Mouse (Mus musculus) 3T3-L1 (cell line): ENCODE results near the gene BC100530.
"Not testable (repeated sequence)": the region's sequence is repeated elsewhere in the genome, so short reads cannot be mapped to it uniquely, and the experiment has no call there.

Experiments
- DNase-seq: peaks from one replicate; pipeline ENCODE4 v3.0.0-alpha.2; 2015; ENCODE audit warnings: low read depth, low spot score

Gene BC100530

GRCm38 (mm10) chr16:36367648-36368047 lies at the start of gene BC100530:
TSS of gene BC100530 (minus strand) at chr16:36367748.
- not testable (repeated sequence) for DNase-seq

GRCm38 (mm10) chr16:36408357-36408756 lies 40.8 kb upstream of the BC100530 start, which contains the start of gene Stfa2:
TSS of gene Stfa2 (minus strand) at chr16:36408457.
- DNase-seq, result no peak

- no peak for DNase-seq
Measured at GRCm38 (mm10) chr16:36389060-36389459, 21.5 kb upstream of the BC100530 start.

- DNase-seq, result peak; percentile 1
Measured at GRCm38 (mm10) chr16:36337171-36337570, 30.4 kb downstream of the BC100530 start.

GRCm38 (mm10) chr16:36334232-36334631 lies 33.3 kb downstream of the BC100530 start, which contains the start of gene BC117090:
TSS of gene BC117090 (minus strand) at chr16:36334332.
- peak; percentile 0 for DNase-seq

- no peak for DNase-seq
Measured at GRCm38 (mm10) chr16:36319286-36319685, 48.3 kb downstream of the BC100530 start.

GRCm38 (mm10) chr16:36316111-36316510 lies 51.4 kb downstream of the BC100530 start:
- not testable (repeated sequence) for DNase-seq
